Mouse (Mus musculus) midbrain, embryonic 12.5 days (tissue): ENCODE data around the gene Fgd6. TPM values are rescaled to one million over a fixed set of nuclear protein-coding genes. Genes with fewer than 3 reads are reported as not detected.

Experiments
- ATAC-seq: fragments of 200-750 bp; cut with Nextera tagmentation; 2 replicates; pipeline ENCODE4 v1.8.0; 2017; ENCODE audit warnings: low read depth, moderate TSS enrichment, moderate library complexity; ENCODE audit not compliant: low FRiP score
- H3K27ac ChIP-seq: fragments of 300-500 bp; sonication (generic); replicated peaks from 2 replicates; pipeline ENCODE4 v1.5.1; 2016; ENCODE audit warnings: mild to moderate bottlenecking
- H3K27me3 ChIP-seq: fragments of 300-500 bp; sonication (generic); 2 replicates; pipeline ENCODE4 v1.6.1; 2016; ENCODE audit warnings: mild to moderate bottlenecking
- H3K36me3 ChIP-seq: fragments of 300-500 bp; sonication (generic); 2 replicates; pipeline ENCODE4 v1.6.1; 2016
- H3K4me1 ChIP-seq: fragments of 300-500 bp; sonication (generic); 2 replicates; pipeline ENCODE4 v1.6.1; 2016
- H3K4me2 ChIP-seq: fragments of 300-500 bp; sonication (generic); replicated peaks from 2 replicates; pipeline ENCODE4 v1.6.1; 2016; ENCODE audit warnings: mild to moderate bottlenecking, moderate library complexity
- H3K4me3 ChIP-seq: fragments of 300-500 bp; sonication (generic); 2 replicates; pipeline ENCODE4 v1.5.1; 2016; ENCODE audit warnings: mild to moderate bottlenecking
- H3K9ac ChIP-seq: fragments of 300-500 bp; sonication (generic); replicated peaks from 2 replicates; pipeline ENCODE4 v1.6.1; 2016; ENCODE audit warnings: mild to moderate bottlenecking, moderate library complexity
- H3K9me3 ChIP-seq: fragments of 300-500 bp; sonication (generic); 2 replicates; pipeline ENCODE4 v1.6.1; 2016; ENCODE audit warnings: mild to moderate bottlenecking
- WGBS: fragments of 180-500 bp; shearing (Covaris S2); methylation state at CpG from one replicate; pipeline ENCODE4 v1.1.7; 2016; 5-methylcytosine and 5-hydroxymethylcytosine counted together
- polyA plus RNA-seq: library from polyadenylated mRNA; unstranded; fragments of >200 nt; fragmentation: Nextera tagmentation; extraction: Ambion mirVana; gene quantifications from 2 replicates; pipeline ENCODE4 v1.2.1, GENCODE M21; 2016

Fgd6 gene
- polyA plus RNA-seq, 1 experiment from 2014 or later, result 4.9 TPM

DNA sequence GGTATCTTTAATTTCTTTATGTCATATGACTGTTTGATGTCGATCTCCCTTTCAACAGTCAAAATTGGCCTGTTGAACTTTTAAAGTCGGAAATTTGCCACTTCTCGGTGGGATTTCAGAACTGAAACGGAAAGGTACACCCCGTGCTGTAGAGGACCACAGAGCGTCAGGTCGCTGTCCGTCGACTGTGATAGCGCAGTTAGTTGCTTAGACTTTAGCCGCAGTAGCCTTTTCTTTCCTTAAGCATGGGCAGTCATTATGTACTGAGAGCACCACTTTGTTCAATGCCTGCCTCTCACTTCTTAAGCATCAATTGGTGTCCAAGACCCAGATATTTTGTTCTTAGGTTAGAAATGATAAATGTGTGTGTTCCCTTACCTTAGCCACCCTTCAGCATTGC, 136.3 kb downstream of the Fgd6 start:
- Histone ChIP-seq H3K27me3 (no peaks in the 10 kb centered on the region), H3K4me2 (peak overlapping the region; percentile 2), H3K9ac (no peak overlapping the region), H3K9me3 (0 out of 2 replicates have a peak, but pooled peaks cover 6% of the 10 kb centered on the region), H3K4me1 (peaks cover 25% of the 10 kb centered on the region), H3K27ac (peak overlapping the region; percentile 52; the same call in 1 of the 2 replicates), H3K4me3 (no peak overlapping the region), H3K36me3 (peaks cover 49% of the 10 kb centered on the region)
- peak; percentile 59; the same call in 1 of the 2 replicates for ATAC-seq
- 42% methylated on average over 11 of the region's 11 CpGs for WGBS

DNA sequence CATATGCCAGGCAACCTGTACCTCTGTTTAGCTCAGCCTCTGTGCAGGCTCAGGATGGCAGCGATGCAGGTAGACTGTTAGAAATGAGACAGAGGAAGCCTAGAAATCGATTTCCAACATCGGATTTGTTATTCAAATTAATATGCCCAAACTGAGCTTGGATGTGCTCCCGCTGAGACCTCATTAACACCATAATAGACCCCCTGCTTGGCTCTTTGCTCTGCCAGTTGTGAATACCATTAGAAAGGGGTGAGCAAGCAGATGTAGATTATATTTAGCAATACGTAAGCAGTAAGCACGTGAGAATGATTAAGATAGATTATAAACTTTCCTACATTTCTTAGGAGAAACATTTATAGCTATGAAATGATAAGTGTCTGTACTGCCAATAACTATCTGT, 136.9 kb downstream of the Fgd6 start:
- WGBS, result 13% methylated on average over 6 of the region's 6 CpGs
- H3K9me3 ChIP-seq, result 0 out of 2 replicates have a peak, but pooled peaks cover 6% of the 10 kb centered on the region
- H3K36me3 ChIP-seq, result peaks cover 43% of the 10 kb centered on the region
- H3K27me3 ChIP-seq, result no peaks in the 10 kb centered on the region
- peaks cover 25% of the 10 kb centered on the region for H3K4me1 ChIP-seq
- no peak overlapping the region for H3K4me3 ChIP-seq
- H3K27ac ChIP-seq, result peak overlapping the region; percentile 52; the same call in 1 of the 2 replicates
- peak overlapping the region; percentile 2; the same call in 1 of the 2 replicates for H3K4me2 ChIP-seq
- ATAC-seq, result 0 out of 2 replicates have a peak, but pooled peaks have one; percentile 44
- H3K9ac ChIP-seq, result no peak overlapping the region

GRCm38 (mm10) chr10:94174652-94175051, 138.9 kb downstream of the Fgd6 start:
- Histone ChIP-seq H3K36me3 (peaks cover 28% of the 10 kb centered on the region), H3K27ac (no peak overlapping the region), H3K4me2 (no peak overlapping the region), H3K9ac (no peak overlapping the region), H3K4me3 (no peak overlapping the region), H3K4me1 (peaks cover 25% of the 10 kb centered on the region), H3K27me3 (no peaks in the 10 kb centered on the region), H3K9me3 (0 out of 2 replicates have a peak, but pooled peaks cover 6% of the 10 kb centered on the region)
- no peak for ATAC-seq
- WGBS, result 87% methylated on average over 7 of the region's 7 CpGs

DNA sequence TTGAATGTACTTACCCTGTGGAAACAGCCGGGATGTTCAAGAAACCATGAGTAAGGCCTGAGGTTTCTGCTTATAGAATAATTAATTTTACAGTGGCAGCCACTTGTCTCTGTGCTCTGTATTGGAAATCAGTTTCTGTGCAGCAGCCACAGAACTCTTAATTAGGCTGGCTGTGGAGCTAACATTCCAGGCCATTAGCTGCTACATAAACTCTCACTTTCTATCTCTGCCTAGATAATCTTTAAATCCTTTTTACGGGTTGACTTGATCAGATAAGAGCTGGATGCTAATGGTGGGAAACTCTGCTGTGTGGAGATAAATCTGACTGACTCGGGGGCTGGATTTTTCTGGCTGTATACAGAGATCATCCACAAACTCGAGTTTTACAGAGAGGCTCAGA, 147.4 kb downstream of the Fgd6 start:
- H3K36me3 ChIP-seq, result peaks cover 48% of the 10 kb centered on the region
- peaks cover 16% of the 10 kb centered on the region; the same call in 1 of the 2 replicates for H3K4me1 ChIP-seq
- no peak overlapping the region for H3K4me2 ChIP-seq
- H3K4me3 ChIP-seq, result no peak overlapping the region
- WGBS, result 22% methylated on average over 4 of the region's 4 CpGs
- H3K9ac ChIP-seq, result no peak overlapping the region
- H3K27me3 ChIP-seq, result no peaks in the 10 kb centered on the region
- H3K9me3 ChIP-seq, result no peaks in the 10 kb centered on the region
- no peak for ATAC-seq
- peak overlapping the region; percentile 27 for H3K27ac ChIP-seq

Other genes with a start within 250 kb of the Fgd6 start
- gene Usp44, start 204.4 kb upstream of the Fgd6 start, polyA plus RNA-seq, result 12.1 and 13.0 TPM in 2 replicates
- gene Metap2, start 138.9 kb upstream of the Fgd6 start, polyA plus RNA-seq, result 193 and 205 TPM in 2 replicates
- gene Vezt, start 184 bp upstream of the Fgd6 start, polyA plus RNA-seq, result 55.2 and 58.8 TPM in 2 replicates
- 11.6 and 12.3 TPM in 2 replicates for gene Nr2c1, start 112.0 kb downstream of the Fgd6 start, polyA plus RNA-seq
- 429 and 433 TPM in 2 replicates for gene Ndufa12, start 162.7 kb downstream of the Fgd6 start, polyA plus RNA-seq